Mouse (Mus musculus) embryonic facial prominence, embryonic 15.5 days (tissue): ENCODE measurements at regions not wholly inside any gene's neighbourhood (a gene's known extent, or its start where the extent isn't known, plus 50 kb on each side); places are given as distances from the start of the nearest gene placed in this dataset.

Experiments used
- ATAC-seq: fragments of 200-750 bp; cut with Nextera tagmentation; 2 replicates; pipeline ENCODE4 v1.8.0; 2017; ENCODE audit warnings: low read depth, moderate TSS enrichment; ENCODE audit not compliant: insufficient number of reproducible peaks, low FRiP score, low TSS enrichment
- H3K27ac ChIP-seq: fragments of 300-500 bp; sonication (generic); replicated peaks from 2 replicates; pipeline ENCODE4 v1.5.1; 2015; ENCODE audit warnings: mild to moderate bottlenecking, inconsistent platforms
- H3K27me3 ChIP-seq: fragments of 300-500 bp; sonication (generic); 2 replicates; pipeline ENCODE4 v1.6.1; 2015; ENCODE audit warnings: inconsistent platforms
- H3K36me3 ChIP-seq: fragments of 300-500 bp; sonication (generic); 2 replicates; pipeline ENCODE4 v1.6.1; 2015; ENCODE audit warnings: mild to moderate bottlenecking, inconsistent platforms
- H3K4me1 ChIP-seq: fragments of 300-500 bp; sonication (generic); 2 replicates; pipeline ENCODE4 v1.6.1; 2015; ENCODE audit warnings: inconsistent platforms
- H3K4me2 ChIP-seq: fragments of 300-500 bp; sonication (generic); replicated peaks from 2 replicates; pipeline ENCODE4 v1.6.1; 2015; ENCODE audit warnings: mild to moderate bottlenecking, inconsistent platforms
- H3K4me3 ChIP-seq: fragments of 300-500 bp; sonication (generic); replicated peaks from 2 replicates; pipeline ENCODE4 v1.5.1; 2015; ENCODE audit warnings: mild to moderate bottlenecking, inconsistent platforms
- H3K9ac ChIP-seq: fragments of 300-500 bp; sonication (generic); 2 replicates; pipeline ENCODE4 v1.6.1; 2015; ENCODE audit warnings: inconsistent platforms
- H3K9me3 ChIP-seq: fragments of 300-500 bp; sonication (generic); replicated peaks from 2 replicates; pipeline ENCODE4 v1.6.1; 2016; ENCODE audit warnings: inconsistent platforms
- WGBS: fragments of 180-500 bp; shearing (Covaris S2); methylation state at CpG from one replicate; pipeline ENCODE4 v1.1.7; 2015; 5-methylcytosine and 5-hydroxymethylcytosine counted together

DNA sequence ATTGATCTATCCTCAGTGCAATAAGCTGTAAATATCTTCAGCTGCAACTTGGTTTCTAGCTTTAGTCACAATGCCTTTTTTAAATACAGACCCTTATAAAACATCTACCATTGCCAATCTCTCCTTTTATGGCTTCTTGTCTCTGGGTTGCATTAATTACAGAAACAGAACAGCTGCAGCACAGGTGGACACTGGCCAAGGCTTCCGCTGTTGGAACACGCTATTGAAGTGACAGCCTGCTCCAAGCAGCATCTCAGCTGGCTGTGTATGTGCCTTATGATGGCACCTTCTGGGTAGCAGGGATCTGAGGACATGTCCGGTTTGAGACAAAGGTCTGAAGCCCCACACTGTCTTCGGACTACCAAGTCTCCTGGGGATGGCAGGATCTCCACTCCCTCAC lies 207.1 kb upstream of the Plpp4 start:
- no peaks in the 10 kb centered on the region for H3K9me3 ChIP-seq
- no peaks in the 10 kb centered on the region for H3K27me3 ChIP-seq
- no peak for ATAC-seq
- H3K9ac ChIP-seq: no peak overlapping the region
- no peaks in the 10 kb centered on the region for H3K4me1 ChIP-seq
- H3K27ac ChIP-seq: no peak overlapping the region
- no peak overlapping the region for H3K4me2 ChIP-seq
- H3K4me3 ChIP-seq: no peak overlapping the region
- H3K36me3 ChIP-seq: no peaks in the 10 kb centered on the region
- whole genome bisulfite sequencing: 68% methylated on average over 4 of the region's 4 CpGs

DNA sequence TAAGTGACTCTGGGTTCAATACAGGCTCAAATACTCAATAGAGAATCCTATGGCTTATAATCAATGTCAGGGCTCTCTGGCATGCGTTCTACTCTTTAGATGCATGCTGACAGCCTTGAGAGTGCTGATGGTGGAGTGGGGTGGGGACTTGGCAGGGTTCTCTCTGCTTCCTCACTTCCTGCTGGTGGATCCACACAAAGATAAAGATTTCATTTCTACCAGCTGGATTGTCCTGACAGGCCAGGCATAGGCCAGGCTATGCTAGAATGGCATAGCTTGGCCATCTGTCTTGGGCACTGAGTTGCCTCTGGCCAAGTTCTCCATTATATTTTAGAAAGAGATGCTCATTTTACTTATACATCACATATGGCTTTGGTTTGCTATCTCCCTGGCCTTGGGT lies 206.2 kb upstream of the Plpp4 start:
- H3K4me1 ChIP-seq: no peaks in the 10 kb centered on the region
- H3K36me3 ChIP-seq: no peaks in the 10 kb centered on the region
- H3K9ac ChIP-seq: no peak overlapping the region
- no peaks in the 10 kb centered on the region for H3K27me3 ChIP-seq
- H3K4me3 ChIP-seq: no peak overlapping the region
- WGBS: 72% methylated on average over 1 of the region's 1 CpGs
- H3K27ac ChIP-seq: no peak overlapping the region
- ATAC-seq: no peak
- H3K4me2 ChIP-seq: no peak overlapping the region
- no peaks in the 10 kb centered on the region for H3K9me3 ChIP-seq

DNA sequence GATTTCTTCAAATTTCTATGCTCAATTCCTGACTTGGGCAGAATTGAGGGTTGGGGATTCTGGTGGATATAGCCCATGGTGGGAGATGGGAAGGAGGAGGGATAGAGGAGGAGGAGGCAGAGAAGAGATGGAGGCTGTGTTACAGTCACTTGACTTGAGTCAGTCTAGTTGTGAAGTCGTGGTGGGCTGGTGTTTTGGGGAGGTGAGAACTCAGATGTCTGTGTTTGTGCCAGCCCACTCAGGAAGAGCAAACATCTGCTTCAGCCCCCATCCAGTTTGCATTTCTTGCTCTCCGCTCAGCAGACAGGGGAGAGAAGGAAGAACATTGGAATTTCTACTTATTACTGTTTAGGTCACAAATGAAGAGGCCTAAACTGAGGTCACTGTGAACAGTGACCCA lies 189.9 kb upstream of the Plpp4 start:
- ATAC-seq: no peak
- no peaks in the 10 kb centered on the region for H3K9me3 ChIP-seq
- no peaks in the 10 kb centered on the region for H3K36me3 ChIP-seq
- H3K4me3 ChIP-seq: no peak overlapping the region
- no peak overlapping the region for H3K9ac ChIP-seq
- H3K4me1 ChIP-seq: no peaks in the 10 kb centered on the region
- H3K27ac ChIP-seq: no peak overlapping the region
- H3K27me3 ChIP-seq: no peaks in the 10 kb centered on the region
- no peak overlapping the region for H3K4me2 ChIP-seq
- 78% methylated on average over 2 of the region's 2 CpGs for WGBS

DNA sequence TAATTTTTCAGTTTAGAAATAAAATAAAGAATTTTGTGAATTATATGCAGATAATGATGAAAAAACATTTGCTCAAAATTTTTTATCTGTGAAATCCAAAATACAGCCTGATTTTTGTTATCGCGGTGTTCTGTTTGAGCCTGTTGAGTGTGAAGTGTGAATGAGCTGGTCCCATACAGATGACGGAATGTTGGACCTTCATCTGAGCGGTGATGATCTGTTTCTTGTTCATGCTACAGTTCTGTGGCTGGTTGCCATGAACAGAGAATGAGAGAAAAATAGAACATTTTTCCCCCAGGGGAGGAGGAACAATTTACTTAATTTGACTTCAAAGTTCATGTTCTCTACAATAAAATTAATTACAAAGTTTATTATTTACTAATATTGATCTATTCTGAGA lies 188.7 kb upstream of the Plpp4 start:
- H3K4me2 ChIP-seq: no peak overlapping the region
- no peak for ATAC-seq
- no peaks in the 10 kb centered on the region for H3K9me3 ChIP-seq
- no peak overlapping the region for H3K27ac ChIP-seq
- no peaks in the 10 kb centered on the region for H3K27me3 ChIP-seq
- WGBS: 74% methylated on average over 4 of the region's 4 CpGs
- H3K36me3 ChIP-seq: no peaks in the 10 kb centered on the region
- H3K4me3 ChIP-seq: no peak overlapping the region
- no peak overlapping the region for H3K9ac ChIP-seq
- no peaks in the 10 kb centered on the region for H3K4me1 ChIP-seq

DNA sequence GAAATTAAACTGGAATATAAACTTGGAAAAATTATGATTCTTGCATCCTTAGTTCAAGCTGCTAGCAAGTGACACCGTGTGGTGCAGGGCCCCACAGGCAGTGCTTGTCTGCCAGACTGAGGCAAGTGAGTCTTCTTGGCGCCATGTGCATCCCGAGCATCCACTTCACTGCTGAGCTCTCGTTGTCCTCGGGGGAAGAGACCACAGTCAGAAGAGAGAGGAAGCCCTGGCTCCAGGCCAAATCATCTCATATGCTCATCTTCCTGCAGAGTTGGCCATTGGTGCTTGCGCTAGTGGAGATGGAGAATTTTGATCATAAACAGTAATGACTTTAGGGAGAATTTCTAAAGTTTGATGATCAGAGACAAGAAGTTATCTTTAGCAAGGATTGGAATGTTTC lies 177.0 kb upstream of the Plpp4 start:
- no peaks in the 10 kb centered on the region for H3K9me3 ChIP-seq
- H3K27ac ChIP-seq: no peak overlapping the region
- no peaks in the 10 kb centered on the region for H3K4me1 ChIP-seq
- H3K36me3 ChIP-seq: no peaks in the 10 kb centered on the region
- ATAC-seq: no peak
- no peak overlapping the region for H3K4me3 ChIP-seq
- no peak overlapping the region for H3K9ac ChIP-seq
- 62% methylated on average over 6 of the region's 6 CpGs for WGBS
- H3K27me3 ChIP-seq: no peaks in the 10 kb centered on the region
- no peak overlapping the region for H3K4me2 ChIP-seq

DNA sequence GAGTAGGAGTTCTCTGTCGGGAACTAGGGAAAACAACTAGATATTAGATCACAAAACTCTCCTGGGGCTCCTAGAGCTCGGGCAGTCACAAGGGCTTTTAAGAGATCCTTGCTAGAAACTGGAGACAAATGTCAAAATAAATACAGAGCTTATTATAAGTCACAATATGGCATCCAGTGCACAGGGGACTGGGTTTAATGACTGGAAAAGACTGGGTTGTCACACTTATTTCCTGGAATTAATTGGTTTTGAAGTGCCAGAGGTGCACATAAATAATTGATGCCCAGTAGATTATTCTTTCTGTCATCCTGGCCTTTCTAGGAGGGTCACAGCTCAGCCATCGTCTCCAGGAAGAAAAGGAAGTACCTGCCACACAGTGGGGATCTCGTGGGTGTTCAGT lies 165.4 kb upstream of the Plpp4 start:
- no peak for ATAC-seq
- Histone ChIP-seq H3K27me3 (no peaks in the 10 kb centered on the region), H3K4me1 (no peaks in the 10 kb centered on the region), H3K9me3 (no peaks in the 10 kb centered on the region), H3K9ac (no peak overlapping the region), H3K36me3 (no peaks in the 10 kb centered on the region), H3K4me2 (no peak overlapping the region), H3K27ac (no peak overlapping the region), H3K4me3 (no peak overlapping the region)
- WGBS: 66% methylated on average over 4 of the region's 4 CpGs

DNA sequence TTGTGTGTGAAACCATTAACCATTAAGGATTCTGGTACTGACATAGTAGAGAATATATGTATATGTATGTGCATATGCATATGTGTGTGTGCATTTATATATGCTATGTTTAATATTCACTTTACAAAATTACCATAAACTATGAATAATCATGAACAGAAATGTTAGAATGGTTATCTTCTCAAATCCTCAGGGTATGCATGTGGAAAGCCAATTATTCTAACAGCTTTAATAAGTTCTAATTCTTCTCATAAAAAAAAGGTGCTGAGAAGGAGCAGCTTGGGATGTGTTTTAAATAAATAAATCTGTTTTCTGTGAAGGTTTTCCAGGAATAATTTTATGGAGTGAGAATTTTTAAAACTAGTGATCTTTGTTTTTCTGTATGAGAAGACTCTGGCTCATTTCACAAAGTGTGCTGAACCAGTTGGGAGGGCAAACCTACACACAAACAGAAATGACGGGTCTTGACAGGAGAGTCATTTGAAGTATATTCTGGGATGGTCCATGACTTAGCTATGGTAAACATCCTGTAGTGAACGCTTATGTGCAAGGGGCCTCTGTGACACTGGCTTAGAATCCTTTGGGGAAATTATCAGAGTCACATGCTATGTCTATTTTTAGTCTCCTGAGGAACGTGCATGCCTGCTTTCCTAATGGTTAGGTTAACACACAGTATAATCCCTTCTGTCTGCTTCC lies 160.3 kb upstream of the Plpp4 start:
- H3K27ac ChIP-seq: no peak overlapping the region
- H3K4me1 ChIP-seq: no peaks in the 10 kb centered on the region
- H3K4me2 ChIP-seq: no peak overlapping the region
- 30% methylated on average over 3 of the region's 3 CpGs for WGBS
- no peaks in the 10 kb centered on the region for H3K27me3 ChIP-seq
- no peak overlapping the region for H3K4me3 ChIP-seq
- H3K36me3 ChIP-seq: no peaks in the 10 kb centered on the region
- H3K9ac ChIP-seq: no peak overlapping the region
- no peak for ATAC-seq
- H3K9me3 ChIP-seq: no peaks in the 10 kb centered on the region

DNA sequence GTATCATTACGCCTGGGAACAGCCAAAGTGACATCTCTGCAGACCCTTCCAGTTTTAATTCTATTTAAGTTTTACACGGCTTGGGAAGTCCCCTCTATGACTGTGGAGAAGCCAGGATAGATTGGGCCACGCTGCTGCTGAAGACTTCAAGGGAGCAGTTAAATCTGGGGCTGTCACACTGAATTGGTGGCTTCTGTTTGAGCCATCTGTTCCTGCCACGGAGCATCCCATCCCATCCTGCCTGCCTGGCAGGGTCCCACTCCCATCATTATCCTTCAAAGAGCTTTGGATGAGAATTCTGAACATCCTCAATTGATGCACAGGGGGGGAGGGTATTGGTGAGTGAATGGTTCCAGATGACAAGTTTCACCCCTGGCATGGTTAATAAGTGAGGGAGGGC lies 154.4 kb upstream of the Plpp4 start:
- Histone ChIP-seq H3K4me2 (no peak overlapping the region), H3K9me3 (no peaks in the 10 kb centered on the region), H3K36me3 (no peaks in the 10 kb centered on the region), H3K27ac (no peak overlapping the region), H3K4me1 (no peaks in the 10 kb centered on the region), H3K27me3 (no peaks in the 10 kb centered on the region), H3K4me3 (no peak overlapping the region), H3K9ac (no peak overlapping the region)
- 51% methylated on average over 4 of the region's 4 CpGs for WGBS
- no peak for ATAC-seq

DNA sequence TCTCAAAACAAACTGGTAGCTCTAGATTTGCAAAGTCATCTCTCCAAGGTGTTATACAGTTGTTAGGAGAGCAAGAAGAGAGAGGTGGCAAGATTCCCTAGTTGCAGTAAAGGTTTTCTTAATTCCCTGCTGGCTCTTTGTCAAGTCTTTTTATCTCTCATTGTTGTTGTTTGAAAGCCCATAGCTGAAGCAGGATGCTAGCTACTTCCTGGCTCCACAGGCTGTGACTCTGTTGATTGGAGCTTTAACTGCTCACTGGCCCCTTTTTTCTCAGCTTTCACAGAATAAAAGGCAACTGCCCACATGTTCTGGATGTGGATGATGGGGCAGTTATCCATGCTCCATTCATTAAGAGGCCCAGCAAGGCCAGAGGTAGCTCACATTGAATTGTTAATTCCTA lies 122.7 kb upstream of the Plpp4 start:
- no peaks in the 10 kb centered on the region for H3K4me1 ChIP-seq
- no peaks in the 10 kb centered on the region for H3K27me3 ChIP-seq
- H3K27ac ChIP-seq: no peak overlapping the region
- H3K4me2 ChIP-seq: no peak overlapping the region
- H3K9me3 ChIP-seq: no peaks in the 10 kb centered on the region
- no peaks in the 10 kb centered on the region for H3K36me3 ChIP-seq
- H3K9ac ChIP-seq: no peak overlapping the region
- ATAC-seq: no peak
- H3K4me3 ChIP-seq: no peak overlapping the region

DNA sequence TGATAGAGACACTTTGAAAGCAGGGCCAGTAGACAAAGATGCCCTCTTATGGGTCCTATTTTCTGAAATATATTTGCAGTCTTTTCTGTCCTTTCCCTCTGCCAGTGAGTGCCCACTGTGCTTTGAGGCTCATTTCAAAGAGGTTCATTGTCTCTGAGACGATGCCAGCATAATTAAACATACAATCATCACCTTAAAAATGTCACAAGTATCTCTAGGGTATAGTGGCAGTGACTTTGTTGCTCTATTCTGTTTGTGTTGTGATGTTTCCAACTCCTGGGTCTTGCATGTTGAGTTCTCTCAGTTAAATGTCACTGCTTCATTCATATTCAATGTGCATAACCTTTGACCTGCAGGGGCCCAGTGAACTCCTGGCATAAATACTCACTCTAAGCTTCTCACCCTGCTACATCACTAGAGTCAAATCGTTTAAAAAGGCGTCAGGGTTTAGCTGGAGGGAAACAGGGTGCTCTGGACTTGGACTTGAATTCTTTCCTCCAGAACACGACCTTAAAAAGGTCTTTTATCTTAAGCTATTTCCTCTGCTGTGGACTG lies 122.1 kb upstream of the Plpp4 start:
- Histone ChIP-seq H3K9me3 (no peaks in the 10 kb centered on the region), H3K4me2 (no peak overlapping the region), H3K27ac (no peak overlapping the region), H3K4me1 (no peaks in the 10 kb centered on the region), H3K9ac (no peak overlapping the region), H3K4me3 (no peak overlapping the region), H3K36me3 (no peaks in the 10 kb centered on the region), H3K27me3 (no peaks in the 10 kb centered on the region)
- WGBS: 26% methylated on average over 4 of the region's 4 CpGs
- no peak for ATAC-seq

DNA sequence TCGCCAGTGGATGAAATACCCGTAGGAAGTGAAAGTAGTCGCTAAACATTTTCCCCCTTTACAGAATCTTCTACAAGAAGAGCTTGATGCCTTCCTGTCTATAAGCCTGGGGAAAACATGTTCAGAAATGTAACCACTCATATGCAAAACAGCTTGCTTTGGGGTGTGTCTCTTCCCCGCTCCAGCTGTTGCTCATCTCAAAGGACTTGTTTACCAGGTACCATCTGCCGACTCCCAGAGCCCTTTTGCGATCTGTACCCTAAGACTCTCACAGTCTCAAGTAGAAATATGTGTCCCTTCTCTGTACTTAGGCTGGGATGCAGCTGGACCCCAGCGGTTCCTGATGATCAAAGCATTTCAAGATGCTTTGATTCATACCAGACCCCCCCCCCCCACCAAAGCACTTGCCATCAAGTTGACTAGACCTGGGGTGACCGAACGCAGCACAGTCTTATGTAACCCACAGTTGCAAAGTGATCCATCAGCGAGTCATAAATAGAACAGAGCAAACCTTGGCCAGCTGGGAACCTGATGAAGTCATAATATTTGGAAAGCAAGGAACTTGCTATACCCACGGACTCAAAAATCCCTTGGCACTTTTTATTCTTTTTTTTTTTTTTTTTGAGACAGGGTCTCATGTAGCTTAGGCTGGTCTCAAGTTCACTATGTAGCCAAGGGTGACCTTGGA lies 119.4 kb upstream of the Plpp4 start:
- no peak overlapping the region for H3K27ac ChIP-seq
- H3K27me3 ChIP-seq: no peaks in the 10 kb centered on the region
- H3K9ac ChIP-seq: no peak overlapping the region
- H3K4me2 ChIP-seq: no peak overlapping the region
- H3K36me3 ChIP-seq: no peaks in the 10 kb centered on the region
- H3K4me1 ChIP-seq: no peaks in the 10 kb centered on the region
- WGBS: 59% methylated on average over 11 of the region's 11 CpGs
- no peaks in the 10 kb centered on the region for H3K9me3 ChIP-seq
- no peak for ATAC-seq
- H3K4me3 ChIP-seq: no peak overlapping the region
